Mouse (Mus musculus) midbrain, postnatal 0 days (tissue): Measurements from ENCODE around the gene Vps26a. TPM values are rescaled to one million over a fixed set of nuclear protein-coding genes. Genes with fewer than 3 reads are reported as not detected.

Experiments
- ATAC-seq: fragments of 200-750 bp; cut with Nextera tagmentation; 2 replicates; pipeline ENCODE4 v1.8.0; 2017; ENCODE audit warnings: moderate number of reproducible peaks, mild to moderate bottlenecking, moderate TSS enrichment, moderate library complexity; ENCODE audit not compliant: low FRiP score
- DNase-seq: peaks from one replicate; pipeline ENCODE4 v3.0.0-alpha.2; 2015; ENCODE audit warnings: low spot score
- H3K27ac ChIP-seq: fragments of 300-500 bp; sonication (generic); 2 replicates; pipeline ENCODE4 v1.5.1; 2014; ENCODE audit warnings: low read depth, mild to moderate bottlenecking, low read length, mixed read lengths
- H3K27me3 ChIP-seq: fragments of 300-500 bp; sonication (generic); 2 replicates; pipeline ENCODE4 v1.6.1; 2014; ENCODE audit warnings: low read length, control low read depth, mixed read lengths; ENCODE audit not compliant: insufficient read depth
- H3K36me3 ChIP-seq: fragments of 300-500 bp; sonication (generic); 2 replicates; pipeline ENCODE4 v1.6.1; 2014; ENCODE audit warnings: low read length, control low read depth, mixed read lengths; ENCODE audit not compliant: insufficient read depth
- H3K4me1 ChIP-seq: fragments of 300-500 bp; sonication (generic); 2 replicates; pipeline ENCODE4 v1.6.1; 2014; ENCODE audit warnings: mild to moderate bottlenecking, control low read depth, antibody characterized with exemption, low read length, mixed read lengths; ENCODE audit not compliant: insufficient read depth
- H3K4me2 ChIP-seq: fragments of 300-500 bp; sonication (generic); 2 replicates; pipeline ENCODE4 v1.6.1; 2014; ENCODE audit warnings: low read depth, mild to moderate bottlenecking, low read length, mixed read lengths; ENCODE audit not compliant: poor library complexity, severe bottlenecking
- H3K4me3 ChIP-seq: fragments of 300-500 bp; sonication (generic); 2 replicates; pipeline ENCODE4 v1.5.1; 2014; ENCODE audit warnings: low read depth, mild to moderate bottlenecking, low read length, moderate library complexity
- H3K9ac ChIP-seq: fragments of 300-500 bp; sonication (generic); replicated peaks from 2 replicates; pipeline ENCODE4 v1.6.1; 2014; ENCODE audit warnings: mild to moderate bottlenecking, low read length, moderate library complexity, mixed read lengths; ENCODE audit not compliant: poor library complexity, severe bottlenecking
- H3K9me3 ChIP-seq: fragments of 300-500 bp; sonication (generic); 2 replicates; pipeline ENCODE4 v1.6.1; 2016; ENCODE audit warnings: low read length, control low read depth
- CTCF ChIP-seq: IDR thresholded peaks from 2 replicates; pipeline ENCODE4 v1.5.1; 2016; ENCODE audit warnings: antibody characterized with exemption, mild to moderate bottlenecking
- WGBS: fragments of 180-500 bp; shearing (Covaris S2); extraction: QIAGEN DNeasy Blood & Tissue Kit; methylation state at CpG from one replicate; pipeline ENCODE4 v1.1.7; 2014; 5-methylcytosine and 5-hydroxymethylcytosine counted together
- polyA plus RNA-seq: library from polyadenylated mRNA; unstranded; fragments of >200 nt; fragmentation: Nextera tagmentation; extraction: Ambion mirVana; gene quantifications from 2 replicates; pipeline ENCODE4 v1.2.1, GENCODE M21; 2015
- total RNA-seq: library from RNA; depleted of rRNA; stranded (reverse); fragments of >200 nt; gene quantifications from 2 replicates; pipeline ENCODE4 v1.2.3, GENCODE M21; 2014

Gene Vps26a
- total and polyA plus RNA-seq, 2 experiments from 2014 or later = 28.6 to 41.8 TPM

DNA sequence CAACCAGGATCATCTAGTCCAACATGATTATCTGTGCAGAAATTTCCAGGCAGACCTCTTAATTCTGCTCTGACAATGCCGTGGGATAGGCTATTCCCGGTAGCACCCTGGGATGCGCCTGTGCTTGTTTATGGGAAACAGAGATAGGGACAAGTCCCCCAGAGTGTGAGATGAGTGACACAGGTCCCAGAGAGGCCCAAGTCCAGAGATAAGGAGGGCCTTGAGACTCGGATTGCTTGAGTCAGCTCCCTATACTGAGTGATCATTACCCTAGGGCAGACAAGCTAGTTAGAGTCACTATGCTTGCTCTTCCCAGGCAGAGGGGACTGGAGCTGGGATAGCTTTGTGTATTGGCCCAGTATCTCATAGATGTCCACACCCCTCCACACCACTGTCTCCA, 35.2 kb upstream of the Vps26a start:
- no peaks in the 10 kb centered on the region for H3K4me1 ChIP-seq
- H3K4me2 ChIP-seq = no peak overlapping the region
- WGBS = 80% methylated on average over 4 of the region's 4 CpGs
- ATAC-seq = no peak
- H3K27ac ChIP-seq = no peak overlapping the region
- H3K9me3 ChIP-seq = no peaks in the 10 kb centered on the region
- H3K9ac ChIP-seq = no peak overlapping the region
- no peak overlapping the region for H3K4me3 ChIP-seq
- DNase-seq = no peak
- H3K36me3 ChIP-seq = no peaks in the 10 kb centered on the region
- no peaks in the 10 kb centered on the region for H3K27me3 ChIP-seq
- TF ChIP-seq CTCF = no peak

DNA sequence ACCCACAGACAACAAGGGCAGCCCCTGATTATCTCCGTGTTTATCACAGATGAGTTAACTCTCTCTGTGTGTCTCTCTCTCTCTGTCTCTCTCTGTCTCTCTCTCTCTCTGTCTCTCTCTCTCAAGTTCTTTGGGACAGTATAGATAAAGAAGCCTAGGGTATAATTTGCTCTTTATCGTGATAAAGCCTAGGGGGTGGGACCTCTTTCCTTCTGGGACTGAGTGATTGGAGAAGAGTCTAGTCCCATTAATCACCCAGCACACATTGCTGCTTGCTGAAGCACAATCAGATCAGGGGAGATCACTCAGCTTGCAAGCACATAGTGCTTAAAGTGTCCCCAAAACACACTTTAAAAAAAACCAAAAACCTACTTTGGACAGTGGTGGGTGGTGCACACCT, 34.3 kb upstream of the Vps26a start:
- H3K27me3 ChIP-seq = no peaks in the 10 kb centered on the region
- no peak overlapping the region for H3K4me3 ChIP-seq
- no peaks in the 10 kb centered on the region for H3K9me3 ChIP-seq
- 79% methylated on average over 2 of the region's 2 CpGs for WGBS
- H3K4me1 ChIP-seq = no peaks in the 10 kb centered on the region
- ATAC-seq = no peak
- no peak overlapping the region for H3K9ac ChIP-seq
- no peaks in the 10 kb centered on the region for H3K36me3 ChIP-seq
- H3K27ac ChIP-seq = no peak overlapping the region
- TF ChIP-seq CTCF = no peak
- DNase-seq = no peak
- no peak overlapping the region for H3K4me2 ChIP-seq

GRCm38 (mm10) chr10:62517511-62517910, 30.9 kb upstream of the Vps26a start:
- DNase-seq (no peak), ATAC-seq (no peak)
- H3K27me3 ChIP-seq = no peaks in the 10 kb centered on the region
- no peak overlapping the region for H3K4me2 ChIP-seq
- H3K27ac ChIP-seq = no peak overlapping the region
- H3K4me1 ChIP-seq = no peaks in the 10 kb centered on the region
- H3K9ac ChIP-seq = no peak overlapping the region
- H3K36me3 ChIP-seq = no peaks in the 10 kb centered on the region
- no peak for TF ChIP-seq CTCF
- no peaks in the 10 kb centered on the region for H3K9me3 ChIP-seq
- no peak overlapping the region for H3K4me3 ChIP-seq
- 90% methylated on average over 6 of the region's 6 CpGs for WGBS

GRCm38 (mm10) chr10:62512855-62513254, 26.2 kb upstream of the Vps26a start:
- Histone ChIP-seq H3K9me3 (no peaks in the 10 kb centered on the region), H3K4me1 (no peaks in the 10 kb centered on the region), H3K27ac (no peak overlapping the region), H3K36me3 (no peaks in the 10 kb centered on the region), H3K4me2 (no peak overlapping the region), H3K27me3 (no peaks in the 10 kb centered on the region), H3K4me3 (no peak overlapping the region), H3K9ac (no peak overlapping the region)
- 94% methylated on average over 4 of the region's 4 CpGs for WGBS
- TF ChIP-seq CTCF = no peak
- DNase-seq (no peak), ATAC-seq (no peak)

DNA sequence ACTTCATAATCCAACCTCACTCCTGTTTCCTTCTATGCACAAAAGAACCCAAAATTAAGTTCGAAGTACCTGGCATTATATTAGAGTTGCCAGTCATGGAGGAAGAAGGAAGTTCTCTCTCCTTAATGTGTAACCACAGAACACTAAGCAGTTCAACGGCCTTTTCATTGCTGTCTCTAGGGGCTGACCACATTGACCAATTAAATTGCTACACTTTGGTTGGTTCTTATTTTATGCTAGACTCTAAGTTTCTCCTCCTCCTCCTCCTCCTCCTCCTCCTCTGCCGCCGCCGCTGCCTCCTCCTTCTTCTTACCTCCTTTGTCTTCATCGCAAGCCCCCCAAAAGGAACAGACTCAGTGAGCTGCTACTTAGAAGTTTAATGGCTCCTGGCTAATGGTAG, 24.9 kb upstream of the Vps26a start:
- Histone ChIP-seq H3K36me3 (no peaks in the 10 kb centered on the region), H3K27ac (no peak overlapping the region), H3K4me1 (no peaks in the 10 kb centered on the region), H3K27me3 (no peaks in the 10 kb centered on the region), H3K9me3 (no peaks in the 10 kb centered on the region), H3K4me2 (no peak overlapping the region), H3K9ac (no peak overlapping the region), H3K4me3 (no peak overlapping the region)
- DNase-seq (no peak), ATAC-seq (no peak)
- WGBS = 88% methylated on average over 6 of the region's 6 CpGs
- no peak for TF ChIP-seq CTCF

DNA sequence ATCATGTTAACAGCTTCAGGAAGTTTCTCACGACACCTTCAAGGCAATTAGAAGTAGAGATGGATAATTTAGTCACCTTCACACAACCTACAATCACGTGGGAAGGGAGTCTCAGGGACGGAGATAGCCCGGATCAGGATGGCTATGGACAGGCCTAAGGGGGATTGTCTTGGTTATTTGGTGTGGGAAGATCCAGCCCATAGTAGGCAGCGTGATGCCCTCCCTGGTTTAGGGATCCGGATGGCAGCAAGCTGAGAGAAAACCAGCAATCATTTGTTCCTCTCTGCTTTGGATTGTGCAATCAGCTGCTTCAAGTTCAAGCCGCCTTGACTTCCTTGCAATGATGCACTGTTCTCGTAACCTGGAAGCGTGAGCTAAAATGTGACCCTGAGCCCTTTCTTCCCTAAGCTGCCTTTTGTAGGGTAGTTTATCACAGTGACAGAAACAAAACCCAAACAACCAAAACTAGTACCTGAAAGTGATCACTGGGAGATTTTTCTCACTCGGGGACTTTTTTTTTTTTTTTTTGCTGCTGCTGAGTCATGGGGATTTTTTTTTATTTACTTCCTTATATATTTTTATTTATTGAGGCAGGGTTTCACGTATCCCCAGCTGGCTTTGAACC, 22.5 kb upstream of the Vps26a start:
- no peak overlapping the region for H3K27ac ChIP-seq
- no peak for ATAC-seq

More for the DNA sequence above, 22.5 kb upstream of the Vps26a start:
- no peak overlapping the region for H3K4me3 ChIP-seq
- peak overlapping the region; percentile 47; the same call in 1 of the 2 replicates for H3K4me2 ChIP-seq
- DNase-seq = no peak
- TF ChIP-seq CTCF = no peak
- WGBS = 73% methylated on average over 11 of the region's 11 CpGs
- no peaks in the 10 kb centered on the region for H3K27me3 ChIP-seq
- no peaks in the 10 kb centered on the region for H3K36me3 ChIP-seq
- no peak overlapping the region for H3K9ac ChIP-seq
- H3K9me3 ChIP-seq = no peaks in the 10 kb centered on the region
- H3K4me1 ChIP-seq = no peaks in the 10 kb centered on the region
